Mouse (Mus musculus): ENCODE data around the gene Lmo2.

DNA sequence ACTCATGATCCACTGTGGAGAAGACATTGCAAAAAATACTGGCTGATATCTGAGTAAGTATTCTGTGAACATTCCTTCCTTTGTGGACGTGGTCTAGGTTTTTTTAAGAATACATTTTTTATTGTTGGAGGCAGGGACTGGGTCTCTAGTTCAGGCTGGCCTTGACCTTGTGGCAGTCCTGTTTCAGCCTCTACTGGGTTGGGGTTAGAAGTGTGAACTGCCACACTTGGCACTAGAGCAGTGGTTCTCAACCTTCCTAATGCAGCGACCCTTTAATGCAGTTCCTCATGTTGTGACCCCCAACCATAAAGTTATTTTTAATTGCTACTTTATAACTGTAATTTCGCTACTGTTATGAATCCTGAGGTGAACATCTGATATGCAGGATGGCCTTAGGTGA is 72.6 kb downstream of the Lmo2 start:
- TF ChIP-seq CTCF (conservative IDR thresholded peaks at IDR 0.05; ENCODE audit: low read length) (no peak), POU5F1 (IDR thresholded peaks at IDR 0.05; ENCODE audit: borderline replicate concordance, low read length) (no peak), NANOG (IDR thresholded peaks at IDR 0.05; ENCODE audit: borderline replicate concordance, low read length) (no peak)

Data from E14TG2a.4 (cell line).